Mouse (Mus musculus): Measurements from ENCODE around the gene Patj. TPM values are rescaled to one million over a fixed set of nuclear protein-coding genes. Genes with fewer than 3 reads are reported as not detected.

Gene Patj
- polyA plus RNA-seq, 1 experiment, result 22.3 TPM

GRCm38 (mm10) chr4:98667009-98667408 is 271.4 kb downstream of the Patj start:
- Histone ChIP-seq H3K79me2 (ENCODE audit: control insufficient read depth, insufficient read depth) (no peaks in the 10 kb centered on the region), H3ac (ENCODE audit: control insufficient read depth, insufficient read length) (no peak overlapping the region), H3K36me3 (ENCODE audit: control insufficient read depth, insufficient read depth) (no peaks in the 10 kb centered on the region), H3K4me2 (ENCODE audit: low read depth) (no peak overlapping the region), H3K27me3 (ENCODE audit: control insufficient read depth, insufficient read depth, insufficient read length) (no peaks in the 10 kb centered on the region), H3K4me3 (no peak overlapping the region)
- TF ChIP-seq E2F4 (IDR thresholded peaks at IDR 0.05; ENCODE audit: insufficient read depth) (no peak), POLR2A (IDR thresholded peaks at IDR 0.05; ENCODE audit: insufficient read length, low read depth) (no peak), REST (IDR thresholded peaks at IDR 0.05; ENCODE audit: insufficient read depth, insufficient read length) (no peak), MAX (IDR thresholded peaks at IDR 0.05; ENCODE audit: low read depth) (no peak)

- Histone ChIP-seq H3ac (ENCODE audit: control insufficient read depth, insufficient read length) (no peak overlapping the region), H3K4me2 (ENCODE audit: low read depth) (no peak overlapping the region), H3K27me3 (ENCODE audit: control insufficient read depth, insufficient read depth, insufficient read length) (no peaks in the 10 kb centered on the region), H3K36me3 (ENCODE audit: control insufficient read depth, insufficient read depth) (no peaks in the 10 kb centered on the region), H3K79me2 (ENCODE audit: control insufficient read depth, insufficient read depth) (no peaks in the 10 kb centered on the region), H3K4me3 (no peak overlapping the region)
- TF ChIP-seq POLR2A (IDR thresholded peaks at IDR 0.05; ENCODE audit: insufficient read length, low read depth) (no peak), MYOD1 (IDR thresholded peaks at IDR 0.05; ENCODE audit: control insufficient read depth in 1 of 3, insufficient read length in 2 of 3, low read depth in 2 of 3) (no peak), REST (IDR thresholded peaks at IDR 0.05; ENCODE audit: insufficient read depth, insufficient read length) (no peak), MAX (IDR thresholded peaks at IDR 0.05; ENCODE audit: low read depth) (no peak), TCF12 (IDR thresholded peaks at IDR 0.05; ENCODE audit: insufficient read depth, poor library complexity, severe bottlenecking) (no peak), MYOG (IDR thresholded peaks at IDR 0.05; ENCODE audit: control insufficient read depth in 1 of 3, insufficient read depth in 1 of 3, insufficient read length in 2 of 3, low read depth in 2 of 3) (no peak), E2F4 (IDR thresholded peaks at IDR 0.05; ENCODE audit: insufficient read depth) (no peak), CEBPB (IDR thresholded peaks at IDR 0.05; ENCODE audit: insufficient read depth, poor library complexity, severe bottlenecking) (no peak), SRF (IDR thresholded peaks at IDR 0.05; ENCODE audit: control insufficient read depth, insufficient read length, low read depth) (no peak), POLR2AphosphoS2 (IDR thresholded peaks at IDR 0.05; ENCODE audit: insufficient read length, low read depth) (no peak)
Observed at GRCm38 (mm10) chr4:98677506-98677905, 281.9 kb downstream of the Patj start.

- H3K36me3 ChIP-seq (ENCODE audit: control insufficient read depth, insufficient read depth), result no peaks in the 10 kb centered on the region
- no peaks in the 10 kb centered on the region for H3K27me3 ChIP-seq (ENCODE audit: control insufficient read depth, insufficient read depth, insufficient read length)
- H3K79me2 ChIP-seq (ENCODE audit: control insufficient read depth, insufficient read depth), result no peaks in the 10 kb centered on the region
- H3K4me3 ChIP-seq, result no peak overlapping the region
- TF ChIP-seq POLR2A (IDR thresholded peaks at IDR 0.05; ENCODE audit: insufficient read length, low read depth) (no peak), TCF3 (IDR thresholded peaks at IDR 0.05; ENCODE audit: insufficient read length, low read depth) (no peak), REST (IDR thresholded peaks at IDR 0.05; ENCODE audit: insufficient read depth, insufficient read length) (no peak), USF1 (IDR thresholded peaks at IDR 0.05; ENCODE audit: low read depth) (no peak), MYOD1 (IDR thresholded peaks at IDR 0.05; ENCODE audit: control insufficient read depth in 1 of 3, insufficient read length in 2 of 3, low read depth in 2 of 3) (no peak), POLR2AphosphoS2 (IDR thresholded peaks at IDR 0.05; ENCODE audit: insufficient read length, low read depth) (no peak), CEBPB (IDR thresholded peaks at IDR 0.05; ENCODE audit: insufficient read depth, poor library complexity, severe bottlenecking) (no peak), MAX (IDR thresholded peaks at IDR 0.05; ENCODE audit: low read depth) (no peak), MYOG (IDR thresholded peaks at IDR 0.05; ENCODE audit: control insufficient read depth in 1 of 3, insufficient read depth in 1 of 3, insufficient read length in 2 of 3, low read depth in 2 of 3) (no peak), E2F4 (IDR thresholded peaks at IDR 0.05; ENCODE audit: insufficient read depth) (no peak), SRF (IDR thresholded peaks at IDR 0.05; ENCODE audit: control insufficient read depth, insufficient read length, low read depth) (no peak), TCF12 (IDR thresholded peaks at IDR 0.05; ENCODE audit: insufficient read depth, poor library complexity, severe bottlenecking) (no peak)
- no peak overlapping the region for H3K4me2 ChIP-seq (ENCODE audit: low read depth)
- no peak overlapping the region for H3ac ChIP-seq (ENCODE audit: control insufficient read depth, insufficient read length)
Observed at GRCm38 (mm10) chr4:98686678-98687267, 291.2 kb downstream of the Patj start.

GRCm38 (mm10) chr4:98688116-98688515 is 292.5 kb downstream of the Patj start:
- TF ChIP-seq POLR2AphosphoS2 (IDR thresholded peaks at IDR 0.05; ENCODE audit: insufficient read length, low read depth) (no peak), POLR2A (IDR thresholded peaks at IDR 0.05; ENCODE audit: insufficient read length, low read depth) (no peak), USF1 (IDR thresholded peaks at IDR 0.05; ENCODE audit: low read depth) (no peak), E2F4 (IDR thresholded peaks at IDR 0.05; ENCODE audit: insufficient read depth) (no peak), REST (IDR thresholded peaks at IDR 0.05; ENCODE audit: insufficient read depth, insufficient read length) (no peak), MYOG (IDR thresholded peaks at IDR 0.05; ENCODE audit: control insufficient read depth in 1 of 3, insufficient read depth in 1 of 3, insufficient read length in 2 of 3, low read depth in 2 of 3) (no peak)

GRCm38 (mm10) chr4:98688520-98688919 is 292.9 kb downstream of the Patj start:
- Histone ChIP-seq H3K4me2 (ENCODE audit: low read depth) (no peak overlapping the region), H3K4me3 (no peak overlapping the region), H3K36me3 (ENCODE audit: control insufficient read depth, insufficient read depth) (no peaks in the 10 kb centered on the region), H3K79me2 (ENCODE audit: control insufficient read depth, insufficient read depth) (no peaks in the 10 kb centered on the region), H3K27me3 (ENCODE audit: control insufficient read depth, insufficient read depth, insufficient read length) (no peaks in the 10 kb centered on the region), H3ac (ENCODE audit: control insufficient read depth, insufficient read length) (no peak overlapping the region)
- TF ChIP-seq CEBPB (IDR thresholded peaks at IDR 0.05; ENCODE audit: insufficient read depth, poor library complexity, severe bottlenecking) (no peak), MAX (IDR thresholded peaks at IDR 0.05; ENCODE audit: low read depth) (no peak), TCF3 (IDR thresholded peaks at IDR 0.05; ENCODE audit: insufficient read length, low read depth) (no peak), USF1 (IDR thresholded peaks at IDR 0.05; ENCODE audit: low read depth) (no peak), TCF12 (IDR thresholded peaks at IDR 0.05; ENCODE audit: insufficient read depth, poor library complexity, severe bottlenecking) (no peak), SRF (IDR thresholded peaks at IDR 0.05; ENCODE audit: control insufficient read depth, insufficient read length, low read depth) (no peak), MYOD1 (IDR thresholded peaks at IDR 0.05; ENCODE audit: control insufficient read depth in 1 of 3, insufficient read length in 2 of 3, low read depth in 2 of 3) (no peak), POLR2AphosphoS2 (IDR thresholded peaks at IDR 0.05; ENCODE audit: insufficient read length, low read depth) (no peak), E2F4 (IDR thresholded peaks at IDR 0.05; ENCODE audit: insufficient read depth) (no peak), POLR2A (IDR thresholded peaks at IDR 0.05; ENCODE audit: insufficient read length, low read depth) (no peak), REST (IDR thresholded peaks at IDR 0.05; ENCODE audit: insufficient read depth, insufficient read length) (no peak), MYOG (IDR thresholded peaks at IDR 0.05; ENCODE audit: control insufficient read depth in 1 of 3, insufficient read depth in 1 of 3, insufficient read length in 2 of 3, low read depth in 2 of 3) (no peak)

More at GRCm38 (mm10) chr4:98688116-98688515, 292.5 kb downstream of the Patj start:
- no peaks in the 10 kb centered on the region for H3K36me3 ChIP-seq (ENCODE audit: control insufficient read depth, insufficient read depth)
- H3K27me3 ChIP-seq (ENCODE audit: control insufficient read depth, insufficient read depth, insufficient read length), result no peaks in the 10 kb centered on the region
- no peak overlapping the region for H3K4me2 ChIP-seq (ENCODE audit: low read depth)
- H3K4me3 ChIP-seq, result no peak overlapping the region
- H3K79me2 ChIP-seq (ENCODE audit: control insufficient read depth, insufficient read depth), result no peaks in the 10 kb centered on the region
- H3ac ChIP-seq (ENCODE audit: control insufficient read depth, insufficient read length), result no peak overlapping the region
